Mouse (Mus musculus): ENCODE data around the gene Zfp786. TPM values are rescaled to one million over a fixed set of nuclear protein-coding genes. Genes with fewer than 3 reads are reported as not detected.

Gene Zfp786
- total and polyA plus RNA-seq, 2 experiments from 2014 or later, result 0.69 to 0.70 TPM

GRCm38 (mm10) chr6:47832220-47832619 is 1.6 kb upstream of the Zfp786 start:
- Histone ChIP-seq H3K9me3 (replicated peaks; ENCODE audit: control insufficient read depth, low read length) (no peaks in the 10 kb centered on the region), H3K4me1 (ENCODE audit: control insufficient read depth, insufficient read depth) (peaks cover 7% of the 10 kb centered on the region), H3K4me2 (ENCODE audit: low read depth, low read length) (no peak overlapping the region), H3K9ac (replicated peaks; ENCODE audit: low read depth, low read length) (no peak overlapping the region), H3K27ac (ENCODE audit: low read depth) (no peak overlapping the region), H3K4me3 (ENCODE audit: low read depth, low read length) (no peak overlapping the region), H3K27me3 (ENCODE audit: control insufficient read depth, insufficient read depth, low read length) (no peaks in the 10 kb centered on the region), H3K36me3 (replicated peaks; ENCODE audit: control insufficient read depth, insufficient read depth, low read length) (no peaks in the 10 kb centered on the region)
- ATAC-seq (ENCODE audit: insufficient read depth, low read depth) (no peak), DNase-seq (ENCODE audit: low spot score) (no peak)
- no peak for TF ChIP-seq CTCF (IDR thresholded peaks at IDR 0.05; ENCODE audit: low read depth)
- TF ChIP-seq EP300 (IDR thresholded peaks at IDR 0.05; ENCODE audit: low read depth), result no peak
- WGBS, result 78% methylated on average over 1 of the region's 1 CpGs

- 24% methylated on average over 1 of the region's 1 CpGs for WGBS
- peak; percentile 71 for DNase-seq (ENCODE audit: low spot score)
- Histone ChIP-seq H3K4me3 (ENCODE audit: low read depth, low read length) (no peak overlapping the region), H3K27ac (ENCODE audit: low read depth) (no peak overlapping the region), H3K4me2 (ENCODE audit: low read depth, low read length) (no peak overlapping the region), H3K36me3 (replicated peaks; ENCODE audit: control insufficient read depth, insufficient read depth, low read length) (no peaks in the 10 kb centered on the region; the same call in 1 of the 2 replicates), H3K9ac (replicated peaks; ENCODE audit: low read depth, low read length) (no peak overlapping the region), H3K4me1 (ENCODE audit: control insufficient read depth, insufficient read depth) (no peaks in the 10 kb centered on the region), H3K9me3 (replicated peaks; ENCODE audit: control insufficient read depth, low read length) (no peaks in the 10 kb centered on the region), H3K27me3 (ENCODE audit: control insufficient read depth, insufficient read depth, low read length) (no peaks in the 10 kb centered on the region)
- ATAC-seq (ENCODE audit: insufficient read depth, low read depth), result no peak
- TF ChIP-seq CTCF (IDR thresholded peaks at IDR 0.05; ENCODE audit: low read depth) (peak; percentile 67), EP300 (IDR thresholded peaks at IDR 0.05; ENCODE audit: low read depth) (no peak)
These were observed 1.7 kb downstream of the Zfp786 start for GRCm38 (mm10) chr6:47828950-47829349.

- H3K9ac ChIP-seq (replicated peaks; ENCODE audit: low read depth, low read length), result no peak overlapping the region
- no peaks in the 10 kb centered on the region for H3K9me3 ChIP-seq (replicated peaks; ENCODE audit: control insufficient read depth, low read length)
- no peaks in the 10 kb centered on the region for H3K27me3 ChIP-seq (ENCODE audit: control insufficient read depth, insufficient read depth, low read length)
- no peak overlapping the region for H3K27ac ChIP-seq (ENCODE audit: low read depth)
- no peak for TF ChIP-seq CTCF (IDR thresholded peaks at IDR 0.05; ENCODE audit: low read depth)
- no peak for TF ChIP-seq EP300 (IDR thresholded peaks at IDR 0.05; ENCODE audit: low read depth)
- WGBS, result 93% methylated on average over 4 of the region's 4 CpGs
- no peak overlapping the region for H3K4me2 ChIP-seq (ENCODE audit: low read depth, low read length)
- no peak overlapping the region for H3K4me3 ChIP-seq (ENCODE audit: low read depth, low read length)
- no peaks in the 10 kb centered on the region for H3K4me1 ChIP-seq (ENCODE audit: control insufficient read depth, insufficient read depth)
- H3K36me3 ChIP-seq (replicated peaks; ENCODE audit: control insufficient read depth, insufficient read depth, low read length), result no peaks in the 10 kb centered on the region; the same call in 1 of the 2 replicates
- no peak for DNase-seq (ENCODE audit: low spot score)
- ATAC-seq (ENCODE audit: insufficient read depth, low read depth), result no peak
These were observed 3.2 kb downstream of the Zfp786 start for GRCm38 (mm10) chr6:47827462-47827861.

GRCm38 (mm10) chr6:47824241-47824640 is 6.4 kb downstream of the Zfp786 start:
- DNase-seq (ENCODE audit: low spot score) (no peak), ATAC-seq (ENCODE audit: insufficient read depth, low read depth) (no peak)
- Histone ChIP-seq H3K4me3 (ENCODE audit: low read depth, low read length) (no peak overlapping the region), H3K4me1 (ENCODE audit: control insufficient read depth, insufficient read depth) (no peaks in the 10 kb centered on the region), H3K9ac (replicated peaks; ENCODE audit: low read depth, low read length) (no peak overlapping the region), H3K4me2 (ENCODE audit: low read depth, low read length) (no peak overlapping the region), H3K27ac (ENCODE audit: low read depth) (no peak overlapping the region), H3K9me3 (replicated peaks; ENCODE audit: control insufficient read depth, low read length) (no peaks in the 10 kb centered on the region), H3K27me3 (ENCODE audit: control insufficient read depth, insufficient read depth, low read length) (no peaks in the 10 kb centered on the region), H3K36me3 (replicated peaks; ENCODE audit: control insufficient read depth, insufficient read depth, low read length) (no peaks in the 10 kb centered on the region; the same call in none of the 2 replicates)
- 59% methylated on average over 2 of the region's 2 CpGs for WGBS
- TF ChIP-seq CTCF (IDR thresholded peaks at IDR 0.05; ENCODE audit: low read depth) (no peak), EP300 (IDR thresholded peaks at IDR 0.05; ENCODE audit: low read depth) (no peak)

GRCm38 (mm10) chr6:47821776-47822175 is 8.9 kb downstream of the Zfp786 start:
- no peak overlapping the region for H3K4me3 ChIP-seq (ENCODE audit: low read depth, low read length)
- no peak for ATAC-seq (ENCODE audit: insufficient read depth, low read depth)
- no peaks in the 10 kb centered on the region; the same call in none of the 2 replicates for H3K36me3 ChIP-seq (replicated peaks; ENCODE audit: control insufficient read depth, insufficient read depth, low read length)
- H3K27me3 ChIP-seq (ENCODE audit: control insufficient read depth, insufficient read depth, low read length), result no peaks in the 10 kb centered on the region
- H3K4me2 ChIP-seq (ENCODE audit: low read depth, low read length), result no peak overlapping the region
- no peak overlapping the region for H3K9ac ChIP-seq (replicated peaks; ENCODE audit: low read depth, low read length)
- H3K9me3 ChIP-seq (replicated peaks; ENCODE audit: control insufficient read depth, low read length), result no peaks in the 10 kb centered on the region
- 89% methylated on average over 6 of the region's 6 CpGs for WGBS
- no peaks in the 10 kb centered on the region for H3K4me1 ChIP-seq (ENCODE audit: control insufficient read depth, insufficient read depth)
- TF ChIP-seq CTCF (IDR thresholded peaks at IDR 0.05; ENCODE audit: low read depth) (no peak), EP300 (IDR thresholded peaks at IDR 0.05; ENCODE audit: low read depth) (no peak)
- H3K27ac ChIP-seq (ENCODE audit: low read depth), result no peak overlapping the region
- DNase-seq (ENCODE audit: low spot score), result no peak

GRCm38 (mm10) chr6:47821236-47821635 is 9.4 kb downstream of the Zfp786 start:
- TF ChIP-seq EP300 (IDR thresholded peaks at IDR 0.05; ENCODE audit: low read depth) (no peak), CTCF (IDR thresholded peaks at IDR 0.05; ENCODE audit: low read depth) (no peak)
- H3K27me3 ChIP-seq (ENCODE audit: control insufficient read depth, insufficient read depth, low read length), result no peaks in the 10 kb centered on the region
- no peak overlapping the region for H3K4me2 ChIP-seq (ENCODE audit: low read depth, low read length)
- no peak overlapping the region for H3K4me3 ChIP-seq (ENCODE audit: low read depth, low read length)
- no peak for DNase-seq (ENCODE audit: low spot score)
- no peaks in the 10 kb centered on the region for H3K9me3 ChIP-seq (replicated peaks; ENCODE audit: control insufficient read depth, low read length)
- no peaks in the 10 kb centered on the region; the same call in none of the 2 replicates for H3K36me3 ChIP-seq (replicated peaks; ENCODE audit: control insufficient read depth, insufficient read depth, low read length)
- H3K4me1 ChIP-seq (ENCODE audit: control insufficient read depth, insufficient read depth), result no peaks in the 10 kb centered on the region
- WGBS, result 83% methylated on average over 5 of the region's 5 CpGs
- H3K9ac ChIP-seq (replicated peaks; ENCODE audit: low read depth, low read length), result no peak overlapping the region
- ATAC-seq (ENCODE audit: insufficient read depth, low read depth), result no peak
- no peak overlapping the region for H3K27ac ChIP-seq (ENCODE audit: low read depth)
